Mouse (Mus musculus) heart, embryonic 15.5 days (tissue): ENCODE data around the gene Cntn1. TPM values are rescaled to one million over a fixed set of nuclear protein-coding genes. Genes with fewer than 3 reads are reported as not detected.
A peak's percentile ranks its signal among the peaks of the same experiment; 100 is the strongest.

Experiments
- ATAC-seq: fragments of 200-750 bp; cut with Nextera tagmentation; replicated peaks from 2 replicates; pipeline ENCODE4 v1.8.0; 2017; ENCODE audit warnings: low read depth, moderate TSS enrichment; ENCODE audit not compliant: insufficient number of reproducible peaks, insufficient read depth, low FRiP score
- H3K27ac ChIP-seq: fragments of 300-500 bp; sonication (generic); 2 replicates; pipeline ENCODE4 v1.5.1; 2015; ENCODE audit warnings: mild to moderate bottlenecking, inconsistent platforms
- H3K27me3 ChIP-seq: fragments of 300-500 bp; sonication (generic); 2 replicates; pipeline ENCODE4 v1.6.1; 2015; ENCODE audit warnings: inconsistent platforms
- H3K36me3 ChIP-seq: fragments of 300-500 bp; sonication (generic); 2 replicates; pipeline ENCODE4 v1.6.1; 2015; ENCODE audit warnings: mild to moderate bottlenecking, inconsistent platforms
- H3K4me1 ChIP-seq: fragments of 300-500 bp; sonication (generic); replicated peaks from 2 replicates; pipeline ENCODE4 v1.6.1; 2015; ENCODE audit warnings: inconsistent platforms
- H3K4me2 ChIP-seq: fragments of 300-500 bp; sonication (generic); 2 replicates; pipeline ENCODE4 v1.6.1; 2015; ENCODE audit warnings: inconsistent platforms, mild to moderate bottlenecking, moderate library complexity
- H3K4me3 ChIP-seq: fragments of 300-500 bp; sonication (generic); 2 replicates; pipeline ENCODE4 v1.5.1; 2015; ENCODE audit warnings: mild to moderate bottlenecking, inconsistent platforms
- H3K9ac ChIP-seq: fragments of 300-500 bp; sonication (generic); 2 replicates; pipeline ENCODE4 v1.6.1; 2015; ENCODE audit warnings: mild to moderate bottlenecking, inconsistent platforms
- H3K9me3 ChIP-seq: fragments of 300-500 bp; sonication (generic); replicated peaks from 2 replicates; pipeline ENCODE4 v1.6.1; 2016; ENCODE audit warnings: inconsistent platforms
- WGBS: fragments of 180-500 bp; shearing (Covaris S2); methylation state at CpG from one replicate; pipeline ENCODE4 v1.1.7; 2015; ENCODE audit warnings: mixed read lengths; 5-methylcytosine and 5-hydroxymethylcytosine counted together
- polyA plus RNA-seq: library from polyadenylated mRNA; unstranded; fragments of >200 nt; fragmentation: Nextera tagmentation; extraction: Ambion mirVana; gene quantifications from 2 replicates; pipeline ENCODE4 v1.2.1, GENCODE M21; 2015

Gene Cntn1
- 0.25 and 0.55 TPM in 2 replicates for polyA plus RNA-seq

DNA sequence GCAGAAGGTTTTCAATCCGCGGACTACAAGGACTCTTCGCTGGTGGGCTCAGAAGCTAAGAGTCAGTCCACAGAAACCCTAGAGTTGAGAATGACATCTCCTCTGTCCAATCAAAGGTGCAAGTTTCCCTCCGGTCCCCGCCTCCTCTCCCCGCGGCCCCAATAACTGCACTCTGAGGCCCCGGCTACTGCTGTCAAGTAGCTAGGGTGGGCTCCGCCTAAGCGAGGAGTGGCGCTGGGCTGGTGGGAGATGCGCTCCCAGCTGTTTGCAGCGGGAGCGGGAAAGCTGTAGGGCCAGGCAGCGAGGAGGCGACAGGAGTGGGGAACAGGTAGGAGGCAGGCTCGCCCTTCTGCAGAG, at the start of gene Cntn1:
Gene Cntn1, plus strand, starts transcription at position 170 of the 357 bp plus-strand sequence.
- no peaks in the 10 kb centered on the region for H3K9me3 ChIP-seq
- peak within 1 kb of the TSS; percentile 43 for H3K9ac ChIP-seq
- peak; percentile 86 for ATAC-seq
- peaks cover 31% of the 10 kb centered on the region for H3K27me3 ChIP-seq
- no peak within 1 kb of the TSS for H3K27ac ChIP-seq
- H3K4me1 ChIP-seq: peaks cover 17% of the 10 kb centered on the region
- H3K4me2 ChIP-seq: peak within 1 kb of the TSS; percentile 97
- no peaks in the 10 kb centered on the region for H3K36me3 ChIP-seq
- peak within 1 kb of the TSS; percentile 58 for H3K4me3 ChIP-seq
- under 1% methylated on average over 17 of the region's 17 CpGs for WGBS

DNA sequence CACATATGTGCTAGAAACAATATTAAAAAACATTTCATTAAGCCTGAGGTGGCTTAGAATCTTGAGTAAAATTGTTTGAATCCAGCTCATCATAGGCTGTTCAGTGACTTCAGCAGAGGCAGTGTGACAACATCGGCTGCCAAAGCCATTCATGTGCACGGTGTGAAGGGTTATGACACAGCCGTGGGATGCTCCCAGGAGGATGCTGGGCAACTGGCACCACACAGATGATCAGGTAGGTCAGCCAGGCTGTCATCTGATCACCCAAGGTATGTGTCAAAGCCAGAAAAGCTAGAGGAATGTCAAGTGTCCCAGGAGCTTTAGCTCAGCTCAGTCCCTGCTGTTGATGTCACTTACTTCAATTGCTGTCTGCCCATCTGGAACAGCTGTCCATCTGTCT, 49.5 kb upstream of the Cntn1 start:
- Histone ChIP-seq H3K9me3 (no peaks in the 10 kb centered on the region), H3K4me2 (no peak overlapping the region), H3K27me3 (no peaks in the 10 kb centered on the region), H3K4me3 (no peak overlapping the region), H3K27ac (no peak overlapping the region), H3K4me1 (no peaks in the 10 kb centered on the region), H3K9ac (no peak overlapping the region), H3K36me3 (no peaks in the 10 kb centered on the region)
- WGBS: 81% methylated on average over 3 of the region's 3 CpGs
- ATAC-seq: no peak

DNA sequence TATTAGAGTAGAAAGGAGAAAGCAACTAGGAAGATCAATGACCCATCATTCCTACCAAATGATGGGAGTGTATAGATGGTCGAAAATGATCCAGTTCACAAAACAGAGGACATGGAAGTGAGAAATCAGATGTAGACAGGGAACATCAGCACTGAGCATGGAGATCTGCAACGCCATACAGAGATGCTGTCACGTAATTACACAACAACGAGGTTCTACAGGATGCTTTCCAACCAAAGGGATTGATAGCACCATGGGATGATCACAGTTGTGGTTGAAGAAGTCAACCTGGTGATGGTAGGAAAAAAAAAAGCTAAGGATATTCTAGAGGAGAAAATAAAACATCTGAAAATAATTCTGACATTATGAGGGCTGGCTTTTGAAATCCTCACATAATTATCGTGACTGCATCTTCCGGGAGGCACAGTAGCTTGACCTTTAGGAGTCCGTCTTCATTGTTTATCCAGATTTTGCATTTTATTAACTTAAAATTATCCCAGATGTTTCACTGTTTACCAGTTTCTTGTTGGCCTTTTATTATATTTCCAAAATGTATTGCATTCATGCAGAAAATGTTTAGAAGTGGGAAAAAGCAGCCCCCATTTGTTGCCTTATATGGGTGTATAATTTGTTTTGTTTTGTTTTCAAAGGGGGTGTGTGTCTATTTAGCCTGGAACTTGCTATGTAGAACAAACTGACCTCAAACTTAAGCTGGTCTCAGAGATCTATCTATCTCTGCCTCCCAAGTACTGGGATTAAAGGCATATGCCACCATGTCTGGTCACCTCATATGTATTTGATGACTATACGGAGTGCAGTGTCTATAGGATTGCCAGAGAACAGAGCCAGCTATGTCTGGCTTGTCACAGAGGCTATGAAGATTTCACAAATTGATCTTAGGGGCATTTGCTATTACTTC, 38.5 kb upstream of the Cntn1 start:
- WGBS: 76% methylated on average over 8 of the region's 8 CpGs
- no peaks in the 10 kb centered on the region for H3K36me3 ChIP-seq
- H3K27ac ChIP-seq: no peak overlapping the region
- H3K9me3 ChIP-seq: no peaks in the 10 kb centered on the region
- H3K9ac ChIP-seq: no peak overlapping the region
- no peak for ATAC-seq
- no peak overlapping the region for H3K4me3 ChIP-seq
- H3K27me3 ChIP-seq: no peaks in the 10 kb centered on the region
- no peaks in the 10 kb centered on the region for H3K4me1 ChIP-seq
- H3K4me2 ChIP-seq: no peak overlapping the region

DNA sequence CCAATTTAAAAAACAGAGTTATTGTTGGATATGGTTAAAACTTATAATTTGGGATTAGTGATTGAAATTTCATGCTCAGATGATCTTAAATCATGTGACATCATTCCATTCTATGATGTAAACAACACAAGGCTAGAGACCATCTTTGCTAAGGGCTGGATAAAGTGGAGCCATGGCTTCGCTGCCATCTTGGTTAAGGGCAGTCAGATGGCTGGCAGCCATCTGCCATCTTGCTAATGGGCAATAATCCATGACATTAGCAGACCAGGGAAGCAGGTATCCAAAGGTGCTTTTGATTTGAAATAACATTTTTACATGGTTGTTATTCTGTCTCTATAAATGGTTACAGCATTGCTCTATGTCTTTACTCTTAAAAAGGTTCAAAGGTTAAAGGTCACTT, 16.9 kb upstream of the Cntn1 start:
- no peak overlapping the region for H3K9ac ChIP-seq
- H3K4me3 ChIP-seq: no peak overlapping the region
- no peaks in the 10 kb centered on the region for H3K27me3 ChIP-seq
- H3K4me1 ChIP-seq: no peaks in the 10 kb centered on the region
- H3K27ac ChIP-seq: no peak overlapping the region
- no peaks in the 10 kb centered on the region for H3K36me3 ChIP-seq
- H3K4me2 ChIP-seq: no peak overlapping the region
- 90% methylated on average over 1 of the region's 1 CpGs for WGBS
- no peak for ATAC-seq
- 0 out of 2 replicates have a peak, but pooled peaks cover 6% of the 10 kb centered on the region for H3K9me3 ChIP-seq

DNA sequence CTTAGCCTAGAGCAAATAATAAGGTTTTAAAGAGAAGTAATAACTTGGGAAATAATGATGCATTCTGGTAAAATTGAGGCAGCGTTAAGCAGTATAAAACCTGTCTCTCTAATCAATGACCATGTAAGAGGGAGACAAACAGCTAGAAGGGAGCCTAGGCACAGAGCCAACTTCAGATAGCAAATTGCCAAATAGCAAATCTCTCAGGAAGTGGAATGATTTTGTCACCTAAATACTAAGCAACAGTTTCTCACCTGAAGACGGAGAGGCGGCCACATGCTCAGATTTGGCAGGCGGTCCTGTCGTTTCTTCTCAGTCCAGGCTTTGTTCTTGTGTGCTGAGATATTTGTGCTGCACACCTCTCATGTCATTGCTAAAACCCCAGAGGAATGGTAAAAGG, 8.4 kb upstream of the Cntn1 start:
- no peak for ATAC-seq
- Histone ChIP-seq H3K27ac (no peak overlapping the region), H3K4me1 (no peaks in the 10 kb centered on the region), H3K36me3 (no peaks in the 10 kb centered on the region), H3K9me3 (no peaks in the 10 kb centered on the region), H3K27me3 (no peaks in the 10 kb centered on the region), H3K9ac (no peak overlapping the region), H3K4me3 (no peak overlapping the region), H3K4me2 (no peak overlapping the region)
- 78% methylated on average over 5 of the region's 5 CpGs for WGBS

DNA sequence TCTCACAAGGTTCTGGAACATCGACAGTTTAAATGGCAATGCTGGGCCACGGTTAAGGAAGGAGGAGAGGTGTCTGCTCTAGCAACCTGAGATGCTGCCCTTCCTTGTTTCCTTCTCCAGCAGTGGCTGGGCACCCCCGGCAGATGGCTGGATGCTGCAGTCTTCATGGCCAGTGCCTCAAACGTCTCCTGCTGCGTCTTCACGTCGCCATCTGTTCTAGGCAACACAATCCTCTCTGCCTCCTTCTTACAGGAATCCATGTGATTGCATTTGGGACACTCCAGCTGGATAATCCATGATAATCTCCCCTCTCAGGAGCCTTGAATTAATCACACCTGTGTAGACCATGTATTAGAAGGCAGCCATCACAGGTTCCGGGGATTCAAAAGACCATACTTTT, 4.9 kb upstream of the Cntn1 start:
- no peak overlapping the region for H3K9ac ChIP-seq
- WGBS: 77% methylated on average over 8 of the region's 8 CpGs
- no peak for ATAC-seq
- H3K4me1 ChIP-seq: peaks cover 5% of the 10 kb centered on the region
- H3K27me3 ChIP-seq: peaks cover 20% of the 10 kb centered on the region
- no peak overlapping the region for H3K27ac ChIP-seq
- no peak overlapping the region for H3K4me3 ChIP-seq
- H3K36me3 ChIP-seq: no peaks in the 10 kb centered on the region
- H3K4me2 ChIP-seq: no peak overlapping the region
- no peaks in the 10 kb centered on the region for H3K9me3 ChIP-seq

DNA sequence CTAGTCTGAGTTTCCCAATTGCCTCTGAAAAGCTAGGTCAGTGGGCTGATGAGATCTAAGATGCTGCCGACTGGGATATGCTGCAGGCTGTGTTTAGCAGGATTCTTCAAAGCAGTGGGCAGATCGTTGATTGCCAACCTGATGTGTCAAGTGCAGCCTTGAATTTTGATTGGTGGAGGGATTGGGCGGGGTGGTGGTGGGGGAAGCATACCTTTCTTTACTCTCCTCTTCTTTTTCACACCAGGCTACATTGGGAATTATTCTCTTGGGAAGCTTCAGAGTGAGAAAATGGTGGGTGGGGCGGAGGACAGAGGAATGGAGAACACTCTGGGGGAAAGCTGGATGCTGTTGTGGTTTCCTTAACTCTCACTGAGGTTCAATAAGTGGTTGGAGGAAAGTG, 2.9 kb upstream of the Cntn1 start:
- H3K4me2 ChIP-seq: no peak overlapping the region
- no peak overlapping the region for H3K27ac ChIP-seq
- no peak overlapping the region for H3K4me3 ChIP-seq
- H3K4me1 ChIP-seq: peaks cover 17% of the 10 kb centered on the region
- 56% methylated on average over 4 of the region's 4 CpGs for WGBS
- ATAC-seq: no peak
- no peak overlapping the region for H3K9ac ChIP-seq
- peaks cover 31% of the 10 kb centered on the region for H3K27me3 ChIP-seq
- no peaks in the 10 kb centered on the region for H3K36me3 ChIP-seq
- H3K9me3 ChIP-seq: no peaks in the 10 kb centered on the region

DNA sequence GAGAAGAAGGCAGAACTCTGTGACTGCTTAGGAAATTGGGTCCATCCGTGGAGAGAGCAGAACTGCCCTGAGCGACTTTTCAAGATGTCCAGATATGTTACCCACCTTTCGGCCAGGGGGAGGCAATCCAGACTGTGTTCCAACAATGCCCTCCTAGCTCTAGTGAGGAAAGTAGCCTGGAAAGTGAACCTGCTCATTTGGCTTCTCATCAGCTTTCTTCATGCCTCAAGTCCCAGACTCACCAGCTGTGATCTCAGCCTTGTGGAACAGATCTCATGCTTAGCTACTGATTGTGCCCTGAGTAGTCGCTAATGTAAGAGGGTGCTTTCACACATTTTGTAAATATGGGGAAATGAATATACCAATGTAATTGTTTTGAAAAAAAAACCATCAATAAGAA, 2.4 kb upstream of the Cntn1 start:
- peaks cover 17% of the 10 kb centered on the region for H3K4me1 ChIP-seq
- ATAC-seq: no peak
- 78% methylated on average over 4 of the region's 4 CpGs for WGBS
- H3K27ac ChIP-seq: no peak overlapping the region
- no peaks in the 10 kb centered on the region for H3K9me3 ChIP-seq
- no peak overlapping the region for H3K9ac ChIP-seq
- no peaks in the 10 kb centered on the region for H3K36me3 ChIP-seq
- H3K4me2 ChIP-seq: no peak overlapping the region
- H3K27me3 ChIP-seq: peaks cover 31% of the 10 kb centered on the region
- no peak overlapping the region for H3K4me3 ChIP-seq

DNA sequence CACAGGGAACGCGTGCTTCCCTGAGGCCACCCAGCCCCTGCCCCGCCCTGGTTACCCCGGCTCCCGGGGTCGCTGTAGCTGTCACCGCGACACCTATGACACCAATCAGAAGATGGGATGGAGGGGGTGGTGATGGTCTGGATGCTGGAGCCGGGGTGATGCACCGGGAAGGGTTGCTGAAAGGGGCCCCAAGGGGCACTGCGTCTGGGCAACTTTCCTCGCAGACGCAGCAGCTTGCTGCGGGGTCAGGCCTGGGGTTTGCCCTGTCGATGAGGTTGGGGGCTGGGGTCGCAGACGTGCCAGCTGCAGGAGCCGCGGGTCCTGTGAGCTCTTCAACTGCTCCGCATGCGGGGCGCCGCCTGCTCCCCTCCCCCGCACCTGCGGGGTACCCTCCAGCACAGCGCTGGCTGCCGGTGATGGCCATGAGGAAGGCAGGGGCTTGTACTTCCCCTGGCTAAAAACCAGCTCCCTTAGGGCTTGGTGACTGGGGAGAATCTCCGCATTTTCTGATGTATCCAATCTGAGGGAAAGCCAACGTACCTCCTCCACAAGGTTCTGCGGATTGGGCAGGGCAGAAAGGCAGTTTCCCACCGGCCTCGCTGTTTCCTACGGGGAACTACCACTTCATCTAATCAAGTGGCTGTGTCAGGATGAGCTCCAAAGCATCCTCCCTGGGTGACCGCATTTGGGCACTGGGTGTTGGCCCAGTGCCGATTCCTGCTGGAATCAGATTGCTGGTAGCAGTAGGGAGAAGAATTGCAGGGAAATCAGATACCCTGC, 578 bp downstream of the Cntn1 start:
- Histone ChIP-seq H3K9ac (peak overlapping the region; percentile 43), H3K4me2 (peak overlapping the region; percentile 97), H3K4me3 (peak overlapping the region; percentile 58), H3K27me3 (peaks cover 31% of the 10 kb centered on the region), H3K36me3 (no peaks in the 10 kb centered on the region), H3K4me1 (peaks cover 17% of the 10 kb centered on the region), H3K27ac (no peak overlapping the region), H3K9me3 (no peaks in the 10 kb centered on the region)
- 1% methylated on average over 35 of the region's 35 CpGs for WGBS
- ATAC-seq: peak; percentile 53; the same call in 1 of the 2 replicates

DNA sequence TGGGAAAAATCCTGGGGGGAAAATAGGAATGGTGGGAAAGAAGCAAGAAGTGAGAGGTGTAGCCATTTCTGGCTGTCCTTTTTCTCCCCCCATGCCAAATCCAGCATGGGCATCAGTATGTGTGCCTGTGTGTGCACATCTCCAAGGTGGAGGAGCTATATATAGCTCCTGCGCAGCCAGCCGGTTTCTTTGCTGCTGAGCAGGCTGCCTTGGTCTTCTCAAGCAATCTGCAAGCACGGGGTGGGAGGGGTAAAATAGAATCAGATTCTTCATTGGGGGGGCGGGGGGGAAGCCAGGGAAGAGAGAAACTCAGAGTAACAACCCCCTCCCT, 1.1 kb downstream of the Cntn1 start:
- ATAC-seq: no peak
- peak overlapping the region; percentile 58 for H3K4me3 ChIP-seq
- H3K27me3 ChIP-seq: peaks cover 31% of the 10 kb centered on the region
- no peaks in the 10 kb centered on the region for H3K9me3 ChIP-seq
- H3K4me2 ChIP-seq: peak overlapping the region; percentile 97
- no peak overlapping the region for H3K27ac ChIP-seq
- WGBS: 16% methylated on average over 3 of the region's 4 CpGs
- no peaks in the 10 kb centered on the region for H3K36me3 ChIP-seq
- H3K4me1 ChIP-seq: peaks cover 17% of the 10 kb centered on the region
- H3K9ac ChIP-seq: 0 out of 2 replicates have a peak overlapping the region, but pooled peaks have one; percentile 18

DNA sequence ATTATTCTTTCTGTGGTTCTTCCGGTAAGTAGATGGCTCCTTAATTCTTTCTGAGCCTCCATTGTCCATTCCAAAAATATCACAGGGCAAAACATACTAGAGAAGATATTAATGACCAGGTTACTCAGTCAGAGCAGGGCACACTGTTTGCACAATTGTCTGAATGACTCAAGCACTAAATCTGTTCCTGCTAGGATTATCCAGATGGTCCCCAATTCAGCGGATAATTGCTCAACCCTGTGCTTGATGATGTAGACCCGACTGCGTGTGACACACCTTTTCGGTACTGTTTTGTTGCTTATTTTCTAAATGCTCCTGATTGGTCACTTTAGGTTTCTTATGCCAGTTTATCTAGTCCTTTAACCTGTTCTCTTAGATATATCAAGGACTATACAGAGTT, 6.6 kb downstream of the Cntn1 start:
- Histone ChIP-seq H3K4me2 (no peak overlapping the region), H3K27ac (no peak overlapping the region), H3K4me3 (no peak overlapping the region), H3K9ac (no peak overlapping the region), H3K9me3 (no peaks in the 10 kb centered on the region), H3K27me3 (no peaks in the 10 kb centered on the region), H3K4me1 (no peaks in the 10 kb centered on the region), H3K36me3 (no peaks in the 10 kb centered on the region)
- no peak for ATAC-seq
- 87% methylated on average over 5 of the region's 5 CpGs for WGBS
